Comparison of ENCODE assay signal across 13 mouse cellular contexts in the genomic region with DNA sequence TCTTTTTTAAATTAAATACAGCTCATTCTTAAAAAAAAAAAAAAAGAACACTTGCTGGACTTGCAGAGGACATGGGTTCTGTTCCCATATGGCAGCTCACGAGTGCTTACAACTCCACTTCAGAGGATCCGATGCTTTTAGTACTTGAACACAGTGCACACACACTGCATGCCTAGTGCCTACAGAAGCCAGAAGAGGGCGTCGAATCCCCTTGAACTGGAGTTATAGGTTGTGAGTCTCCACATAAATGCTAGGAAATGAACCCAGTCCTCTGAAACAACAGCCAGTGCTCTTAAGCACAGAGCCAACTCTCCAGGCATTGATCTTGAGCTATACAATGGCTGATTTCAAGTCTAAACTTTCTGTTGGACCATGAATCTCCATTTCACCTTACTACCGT. TPM values are rescaled to one million over a fixed set of nuclear protein-coding genes. Genes with fewer than 3 reads are reported as not detected.
DNase-seq lines count a peak whose midpoint lies in the region; ATAC-seq and TF ChIP-seq lines count a peak whose summit lies in the region.
"Had no signal": no experiment of that assay in that cellular context is flagged by ENCODE, and none has a peak within 500 bp of the region (broad histone marks: within the 10 kb centered on the region; RNA-seq: fewer than 3 reads in every experiment).

No protein-coding gene starts in this region.

- no peak overlapping the region for H3K27ac ChIP-seq in cerebellum, adult 2 months (ENCODE audit: insufficient read depth, low read length)
- no peak overlapping the region for H3K27ac ChIP-seq in liver, adult 2 months (replicated peaks; ENCODE audit: insufficient read depth, low read depth, low read length)
- H3K27ac ChIP-seq in MEL (ENCODE audit: control insufficient read depth, low read depth, low read length) = no peak overlapping the region
- H3K27ac ChIP-seq: embryonic facial prominence, embryonic 13.5 days; limb, embryonic 13.5 days had no signal

- 66% methylated on average over 5 of the region's 5 CpGs for WGBS in cerebellum, adult 2 months
- 85% methylated on average over 5 of the region's 5 CpGs for WGBS in liver, adult 2 months

- peak; percentile 16; the same call in 1 of the 2 replicates for TF ChIP-seq CTCF in cerebellum, adult 2 months (IDR thresholded peaks at IDR 0.05; ENCODE audit: borderline replicate concordance, insufficient read depth, low read depth, low read length)
- peak; percentile 43 for TF ChIP-seq CTCF in liver, adult 2 months (IDR thresholded peaks at IDR 0.05; ENCODE audit: low read depth, low read length)
- TF ChIP-seq CTCF in MEL (IDR thresholded peaks at IDR 0.05 in 2 of 3, conservative IDR thresholded peaks at IDR 0.05 in 1 of 3; ENCODE audit: control insufficient read depth in 1 of 3, insufficient read depth in 1 of 3, low read depth in 2 of 3, low read length in 3 of 3, poor library complexity in 1 of 3, severe bottlenecking in 1 of 3) = peak; percentile 30 to 49 (median 38)

- peaks cover 16% of the 10 kb centered on the region; the same call in 1 of the 2 replicates for H3K79me2 ChIP-seq in liver, adult 2 months (ENCODE audit: control insufficient read depth, insufficient read depth, low read length)
- peaks cover 49% of the 10 kb centered on the region for H3K79me2 ChIP-seq in MEL (ENCODE audit: control insufficient read depth, insufficient read depth, low read length, poor library complexity)

- no peak for TF ChIP-seq EP300 in MEL (IDR thresholded peaks at IDR 0.05; ENCODE audit: low read depth in 1 of 2, low read length in 2 of 2)

- no peak overlapping the region for H3K4me3 ChIP-seq in cerebellum, adult 2 months (replicated peaks; ENCODE audit: insufficient read depth, low read depth, low read length)
- no peak overlapping the region for H3K4me3 ChIP-seq in liver, adult 2 months (ENCODE audit: insufficient read depth, low read depth, low read length)
- no peak overlapping the region for H3K4me3 ChIP-seq in MEL (ENCODE audit: control insufficient read depth in 1 of 2, insufficient read depth in 1 of 2, low read depth in 2 of 2, low read length in 2 of 2)
- H3K4me3 ChIP-seq: embryonic facial prominence, embryonic 13.5 days; limb, embryonic 13.5 days had no signal

- no peaks in the 10 kb centered on the region for H3K9me3 ChIP-seq in MEL (replicated peaks; ENCODE audit: insufficient read depth, low read length)
- H3K9me3 ChIP-seq: embryonic facial prominence, embryonic 13.5 days; limb, embryonic 13.5 days had no signal

- peak; percentile 32; the same call in 1 of the 2 replicates for ATAC-seq in megakaryocyte progenitor cell, adult 5-6 weeks (replicated peaks; ENCODE audit: poor library complexity)
- ATAC-seq: inflammation-experienced regulatory T-cells, adult 6 months had no signal

- no peaks in the 10 kb centered on the region for H3K4me1 ChIP-seq in cerebellum, adult 2 months (ENCODE audit: control insufficient read depth, insufficient read depth, low read length)
- peaks cover 9% of the 10 kb centered on the region for H3K4me1 ChIP-seq in liver, adult 2 months (ENCODE audit: control insufficient read depth, insufficient read depth, low read length)
- H3K4me1 ChIP-seq in MEL (ENCODE audit: control insufficient read depth in 1 of 2, insufficient read depth in 2 of 2, low read length in 2 of 2) = peaks cover 0 to 3% of the 10 kb centered on the region in 2 experiments; a peak in 3 of 4 replicates

- TF ChIP-seq POLR2A in cerebellum, adult 2 months (IDR thresholded peaks at IDR 0.05; ENCODE audit: borderline replicate concordance, insufficient read depth, low read length) = no peak
- no peak for TF ChIP-seq POLR2A in liver, adult 2 months (IDR thresholded peaks at IDR 0.05; ENCODE audit: extremely low read depth, insufficient read depth, low read length)
- no peak for TF ChIP-seq POLR2A in MEL (IDR thresholded peaks at IDR 0.05; ENCODE audit: control insufficient read depth in 1 of 2, insufficient read depth in 1 of 2, low read depth in 1 of 2, low read length in 2 of 2, poor library complexity in 1 of 2)

- H3K36me3 ChIP-seq in liver, adult 2 months (ENCODE audit: control insufficient read depth, insufficient read depth, low read length) = peaks cover 32% of the 10 kb centered on the region
- peaks cover 5 to 26% of the 10 kb centered on the region in 2 experiments for H3K36me3 ChIP-seq in MEL (ENCODE audit: control insufficient read depth in 1 of 2, insufficient read depth in 2 of 2, low read length in 2 of 2)

- H3K27me3 ChIP-seq in cerebellum, adult 2 months (ENCODE audit: control insufficient read depth, insufficient read depth, low read length) = no peaks in the 10 kb centered on the region
- H3K27me3 ChIP-seq in liver, adult 2 months (ENCODE audit: control insufficient read depth, insufficient read depth, low read length) = no peaks in the 10 kb centered on the region
- no peaks in the 10 kb centered on the region for H3K27me3 ChIP-seq in MEL (ENCODE audit: control insufficient read depth in 1 of 2, insufficient read depth in 2 of 2, low read length in 2 of 2)
- H3K27me3 ChIP-seq: embryonic facial prominence, embryonic 13.5 days; limb, embryonic 13.5 days had no signal

- H3K9ac ChIP-seq in liver, adult 2 months (ENCODE audit: low read depth, low read length) = no peak overlapping the region
- no peak overlapping the region for H3K9ac ChIP-seq in MEL (ENCODE audit: control insufficient read depth, low read depth, low read length, poor library complexity, severe bottlenecking)
- H3K9ac ChIP-seq: embryonic facial prominence, embryonic 13.5 days; limb, embryonic 13.5 days had no signal

- peak; percentile 32 for TF ChIP-seq RAD21 in MEL (IDR thresholded peaks at IDR 0.05; ENCODE audit: low read depth, low read length)

- DNase-seq in cerebellum, adult 2 months = no peak
- DNase-seq in cerebellum, adult 11 months = no peak
- no peak for DNase-seq in liver, adult 2 months (ENCODE audit: extremely low read depth, low read depth, low spot score)
- DNase-seq in liver (no peak), MEL (ENCODE audit: low read depth, low spot score) (peak; percentile 58)
- DNase-seq in right cerebral cortex, postnatal 36 days (ENCODE audit: low spot score in 2 of 2) = no peak
- DNase-seq in right cerebral cortex, postnatal 4 days = no peak
- DNase-seq: adrenal gland, postnatal 36 days; gastrocnemius, postnatal 25 days had no signal

TF ChIP-seq in MEL, 35 proteins besides CTCF, POLR2A, EP300 and RAD21:
- peak; percentile 41 for TF ChIP-seq ZC3H11A (IDR thresholded peaks at IDR 0.05; ENCODE audit: low read depth, low read length)
- TF ChIP-seq POLR2AphosphoS2 (IDR thresholded peaks at IDR 0.05; ENCODE audit: low read length) = no peak
- TF ChIP-seq MXI1 (IDR thresholded peaks at IDR 0.05; ENCODE audit: low read depth, low read length) = peak; percentile 49; the same call in 1 of the 2 replicates
- peak; percentile 39 for TF ChIP-seq SMC3 (IDR thresholded peaks at IDR 0.05; ENCODE audit: low read depth, low read length)
- TF ChIP-seq MEF2A (IDR thresholded peaks at IDR 0.05; ENCODE audit: extremely low read depth, insufficient replicate concordance, low read depth, low read length, poor library complexity, severe bottlenecking) = no peak
- no peak for TF ChIP-seq TCF12 (IDR thresholded peaks at IDR 0.05; ENCODE audit: low read depth, low read length)
- 0 out of 2 replicates have a peak, but pooled peaks have one; percentile 8 for TF ChIP-seq ELF1 (IDR thresholded peaks at IDR 0.05; ENCODE audit: low read depth, low read length)
- no peak for TF ChIP-seq USF2 (IDR thresholded peaks at IDR 0.05; ENCODE audit: borderline replicate concordance in 1 of 2, insufficient read depth in 1 of 2, low read depth in 1 of 2, low read length in 2 of 2)

RNA-seq across cellular contexts. Expression of a gene that starts 3.9 kb away (rescaled TPM):
- polyA plus RNA-seq in cerebellum, adult 2 months (2012; rRNA removed) = 20.8 and 22.5 TPM in 2 replicates
- 10.1 and 11.4 TPM in 2 replicates for total RNA-seq in liver, adult 2 months (2014; rRNA removed)
- polyA plus RNA-seq in liver, adult 2 months (2012; rRNA removed) = 4.4 and 5.4 TPM in 2 replicates
- total RNA-seq in MEL (2012; rRNA removed) = 17.8 and 20.4 TPM in 2 replicates
- polyA plus RNA-seq in MEL (2012; ENCODE audit: insufficient read depth in 1 of 2, insufficient read length in 2 of 2, low read depth in 1 of 2, low replicate concordance in 2 of 2, missing spikeins in 1 of 2) = 10 to 100 TPM; 47.8 to 96.2 TPM
- 93.9 and 96.8 TPM in 2 replicates for total RNA-seq in megakaryocyte progenitor cell, adult 5-6 weeks (2015)
- 35.5 and 42.6 TPM in 2 replicates for total RNA-seq in megakaryocyte progenitor cell, adult 5-6 weeks (2017)
